Mouse (Mus musculus) stomach, embryonic 16.5 days (tissue): Measurements from ENCODE around the gene Crtap. TPM values are rescaled to one million over a fixed set of nuclear protein-coding genes. Genes with fewer than 3 reads are reported as not detected.
A peak's percentile ranks its signal among the peaks of the same experiment; 100 is the strongest.

Experiments used
- ATAC-seq: fragments of 200-750 bp; cut with Nextera tagmentation; 2 replicates; pipeline ENCODE4 v1.8.0; 2017; ENCODE audit warnings: moderate number of reproducible peaks, moderate TSS enrichment; ENCODE audit not compliant: insufficient read depth, low FRiP score
- H3K27ac ChIP-seq: fragments of 300-500 bp; sonication (generic); 2 replicates; pipeline ENCODE4 v1.5.1; 2014; ENCODE audit warnings: low read length
- H3K27me3 ChIP-seq: fragments of 300-500 bp; sonication (generic); 2 replicates; pipeline ENCODE4 v1.6.1; 2014; ENCODE audit warnings: low read length, control low read depth, mixed read lengths; ENCODE audit not compliant: control insufficient read depth, insufficient read depth
- H3K36me3 ChIP-seq: fragments of 300-500 bp; sonication (generic); 2 replicates; pipeline ENCODE4 v1.6.1; 2014; ENCODE audit warnings: low read length; ENCODE audit not compliant: control insufficient read depth, insufficient read depth
- H3K4me1 ChIP-seq: fragments of 300-500 bp; sonication (generic); 2 replicates; pipeline ENCODE4 v1.6.1; 2014; ENCODE audit warnings: low read length, control low read depth, mixed read lengths; ENCODE audit not compliant: control insufficient read depth, insufficient read depth
- H3K4me2 ChIP-seq: fragments of 300-500 bp; sonication (generic); 2 replicates; pipeline ENCODE4 v1.6.1; 2014; ENCODE audit warnings: low read depth, low read length, mixed read lengths
- H3K4me3 ChIP-seq: fragments of 300-500 bp; sonication (generic); replicated peaks from 2 replicates; pipeline ENCODE4 v1.5.1; 2014; ENCODE audit warnings: mild to moderate bottlenecking, low read length
- H3K9ac ChIP-seq: fragments of 300-500 bp; sonication (generic); 2 replicates; pipeline ENCODE4 v1.6.1; 2014; ENCODE audit warnings: low read length
- H3K9me3 ChIP-seq: fragments of 300-500 bp; sonication (generic); replicated peaks from 2 replicates; pipeline ENCODE4 v1.6.1; 2016; ENCODE audit warnings: low read length, control low read depth; ENCODE audit not compliant: control insufficient read depth
- WGBS: fragments of 180-500 bp; shearing (Covaris S2); extraction: QIAGEN DNeasy Blood & Tissue Kit; methylation state at CpG from one replicate; pipeline ENCODE4 v1.1.7; 2014; 5-methylcytosine and 5-hydroxymethylcytosine counted together
- polyA plus RNA-seq: library from polyadenylated mRNA; unstranded; fragments of >200 nt; fragmentation: Nextera tagmentation; extraction: Ambion mirVana; gene quantifications from 2 replicates; pipeline ENCODE4 v1.2.1, GENCODE M21; 2015

Gene Crtap
- polyA plus RNA-seq, 1 experiment from 2014 or later: 107 TPM

DNA sequence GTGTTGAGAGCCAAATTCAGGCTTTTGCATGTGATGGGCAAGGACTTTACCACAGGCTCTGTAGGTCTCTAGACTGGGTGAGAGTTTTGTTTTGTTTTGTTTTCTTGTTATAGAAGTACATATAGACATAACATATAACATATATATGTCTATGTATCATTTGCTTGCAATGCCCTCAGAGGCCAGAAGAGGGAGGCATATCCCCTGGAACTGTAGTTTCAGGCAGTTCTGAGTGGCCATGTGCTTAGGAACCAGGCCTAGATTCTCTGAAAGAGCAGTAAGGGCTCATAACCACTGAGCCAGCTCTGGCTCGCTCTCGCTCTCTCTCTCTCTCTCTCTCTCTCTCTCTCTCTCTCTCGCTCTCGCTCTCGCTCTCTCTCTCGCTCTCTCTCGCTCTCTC, 27.7 kb upstream of the Crtap start:
- no peak overlapping the region for H3K27ac ChIP-seq
- WGBS: 91% methylated on average over 7 of the region's 7 CpGs
- ATAC-seq: no peak

DNA sequence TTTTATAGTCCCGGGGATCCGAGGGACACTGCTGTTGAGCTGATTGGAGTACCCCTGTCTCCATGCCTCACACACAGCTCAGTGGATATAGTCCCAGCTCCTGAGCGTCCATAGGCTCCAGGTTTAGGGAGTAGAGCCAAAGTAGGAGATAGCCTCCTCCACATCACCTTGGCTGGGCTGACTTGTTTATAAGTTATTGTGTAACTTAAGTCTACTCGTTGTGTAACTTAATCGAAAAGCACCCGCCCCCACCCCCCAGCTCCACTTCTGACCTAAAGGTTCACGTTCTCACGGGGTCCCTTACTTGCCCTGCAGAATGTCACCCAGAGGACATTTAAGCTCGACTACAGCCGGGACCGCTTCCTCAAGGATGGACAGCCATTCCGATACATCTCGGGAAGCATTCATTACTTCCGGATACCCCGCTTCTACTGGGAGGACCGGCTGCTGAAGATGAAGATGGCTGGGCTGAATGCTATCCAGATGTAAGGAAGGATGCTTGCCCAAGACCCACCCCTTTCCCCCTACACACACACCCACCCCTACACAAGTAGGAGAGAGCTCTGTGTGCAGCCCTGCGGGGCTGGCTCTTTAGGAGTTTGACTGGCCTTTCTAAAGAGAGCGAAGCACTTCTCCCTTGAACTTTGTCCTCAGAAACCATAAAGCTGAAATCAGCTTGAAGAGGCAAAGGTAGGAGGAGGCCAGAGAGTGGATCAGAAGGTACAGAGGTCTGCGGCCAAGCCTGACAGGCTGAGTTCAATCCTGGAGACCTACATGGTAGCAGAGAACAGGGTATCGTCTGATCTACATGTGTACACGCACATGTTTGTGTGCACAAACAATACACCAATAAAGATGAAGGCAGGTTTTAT, 26.4 kb upstream of the Crtap start:
- H3K36me3 ChIP-seq: peaks cover 2% of the 10 kb centered on the region; the same call in 1 of the 2 replicates
- 86% methylated on average over 21 of the region's 21 CpGs for WGBS
- no peaks in the 10 kb centered on the region for H3K27me3 ChIP-seq
- ATAC-seq: no peak
- H3K4me3 ChIP-seq: no peak overlapping the region
- H3K9me3 ChIP-seq: no peaks in the 10 kb centered on the region
- H3K4me2 ChIP-seq: no peak overlapping the region
- no peak overlapping the region for H3K9ac ChIP-seq
- H3K27ac ChIP-seq: no peak overlapping the region
- H3K4me1 ChIP-seq: no peaks in the 10 kb centered on the region

More for the DNA sequence above, 27.7 kb upstream of the Crtap start:
- Histone ChIP-seq H3K9ac (no peak overlapping the region), H3K36me3 (no peaks in the 10 kb centered on the region), H3K27me3 (no peaks in the 10 kb centered on the region), H3K4me2 (no peak overlapping the region), H3K4me3 (no peak overlapping the region), H3K4me1 (no peaks in the 10 kb centered on the region), H3K9me3 (no peaks in the 10 kb centered on the region)

DNA sequence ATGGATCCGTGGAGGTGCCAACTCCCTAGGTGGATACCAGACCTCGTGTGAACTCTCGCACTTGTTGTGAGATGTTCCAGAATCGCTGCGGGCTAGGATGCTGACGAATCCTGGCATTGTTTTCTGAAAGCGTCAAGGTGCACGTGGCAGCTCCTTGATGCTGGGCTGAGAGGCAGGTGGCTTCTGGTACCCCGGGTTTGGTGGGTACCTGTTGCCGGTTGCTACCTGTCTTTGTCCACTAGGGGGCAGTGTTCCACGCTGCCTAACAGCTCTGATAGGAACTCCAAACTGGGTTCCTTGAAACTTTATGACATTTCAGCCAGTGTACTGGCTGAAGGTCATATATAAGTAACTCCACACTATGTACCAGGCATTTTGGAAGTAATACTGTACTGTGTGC, 25.2 kb upstream of the Crtap start:
- WGBS: 23% methylated on average over 11 of the region's 11 CpGs
- Histone ChIP-seq H3K4me3 (no peak overlapping the region), H3K36me3 (peaks cover 6% of the 10 kb centered on the region), H3K9me3 (peaks cover 10% of the 10 kb centered on the region; the same call in 1 of the 2 replicates), H3K9ac (no peak overlapping the region), H3K4me2 (no peak overlapping the region), H3K27me3 (no peaks in the 10 kb centered on the region), H3K4me1 (no peaks in the 10 kb centered on the region), H3K27ac (no peak overlapping the region)
- ATAC-seq: no peak

DNA sequence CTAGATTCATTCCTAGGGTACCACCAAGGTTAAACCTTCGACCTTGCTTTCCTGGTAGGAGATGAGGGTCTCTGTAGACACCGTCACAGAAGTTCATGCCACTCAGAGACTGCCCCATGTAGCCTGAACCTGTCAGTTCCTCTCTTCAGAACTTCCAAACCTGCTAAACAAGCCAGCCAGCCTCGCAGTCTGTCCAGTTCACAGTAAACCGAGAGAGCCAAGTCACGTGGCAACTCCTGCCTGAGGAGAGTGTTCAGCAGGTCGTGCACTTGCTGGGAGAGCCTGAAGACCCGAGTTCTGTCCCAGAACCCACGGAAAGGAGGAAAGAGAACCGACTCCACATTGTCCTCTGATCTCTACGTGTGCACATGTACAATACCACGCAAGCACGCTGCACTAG, 23.4 kb upstream of the Crtap start:
- no peak overlapping the region for H3K27ac ChIP-seq
- no peak for ATAC-seq
- no peak overlapping the region for H3K9ac ChIP-seq
- H3K36me3 ChIP-seq: peaks cover 18% of the 10 kb centered on the region
- H3K4me1 ChIP-seq: no peaks in the 10 kb centered on the region
- 80% methylated on average over 12 of the region's 12 CpGs for WGBS
- H3K27me3 ChIP-seq: no peaks in the 10 kb centered on the region
- H3K4me3 ChIP-seq: no peak overlapping the region
- H3K9me3 ChIP-seq: peaks cover 10% of the 10 kb centered on the region; the same call in 1 of the 2 replicates
- H3K4me2 ChIP-seq: no peak overlapping the region

DNA sequence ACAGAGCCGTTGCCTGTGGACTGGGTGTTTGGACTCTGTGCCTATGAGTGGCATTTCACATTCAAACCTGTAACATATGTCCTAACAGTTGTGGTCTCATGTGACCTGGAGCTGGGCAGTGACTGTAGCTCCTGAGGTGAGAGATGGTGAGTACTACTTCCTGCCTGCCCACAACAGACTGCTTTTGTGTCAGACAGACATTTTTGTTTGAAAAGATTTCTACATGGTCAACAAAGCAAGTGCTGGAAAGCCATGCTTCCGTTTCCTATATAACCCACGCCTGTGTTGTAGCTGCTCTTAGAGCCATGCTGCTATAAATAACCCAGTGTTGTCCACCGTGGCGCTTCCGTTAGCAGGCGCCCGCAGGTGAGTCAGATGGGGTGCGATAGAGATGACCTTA, 21.9 kb upstream of the Crtap start:
- no peaks in the 10 kb centered on the region for H3K27me3 ChIP-seq
- no peaks in the 10 kb centered on the region for H3K4me1 ChIP-seq
- ATAC-seq: no peak
- no peak overlapping the region for H3K4me3 ChIP-seq
- no peak overlapping the region for H3K27ac ChIP-seq
- H3K36me3 ChIP-seq: peaks cover 20% of the 10 kb centered on the region
- no peak overlapping the region for H3K4me2 ChIP-seq
- peaks cover 10% of the 10 kb centered on the region; the same call in 1 of the 2 replicates for H3K9me3 ChIP-seq
- 88% methylated on average over 9 of the region's 9 CpGs for WGBS
- no peak overlapping the region for H3K9ac ChIP-seq

DNA sequence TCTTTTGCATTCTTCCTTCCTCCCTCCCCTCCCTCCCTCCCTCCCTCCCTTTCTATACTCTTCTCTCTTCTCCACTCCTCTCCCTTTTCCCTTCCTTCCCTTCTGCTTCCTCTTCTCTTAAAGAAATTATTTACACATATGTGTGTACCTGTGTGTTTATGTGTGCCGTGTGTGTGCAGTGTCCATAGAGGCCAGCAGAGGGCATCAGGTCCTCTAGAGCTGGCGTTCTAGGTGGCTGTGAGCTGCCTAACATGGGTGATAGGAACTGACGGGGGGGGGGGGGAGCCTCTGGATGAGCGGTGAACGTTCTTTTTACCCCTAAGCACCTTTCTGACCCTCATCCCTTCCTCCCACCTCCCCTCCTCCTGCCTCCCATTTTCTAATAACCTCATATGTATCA, 20.8 kb upstream of the Crtap start:
- WGBS: 88% methylated on average over 5 of the region's 5 CpGs
- no peak for ATAC-seq
- Histone ChIP-seq H3K4me3 (no peak overlapping the region), H3K27me3 (no peaks in the 10 kb centered on the region), H3K9ac (no peak overlapping the region), H3K4me1 (no peaks in the 10 kb centered on the region), H3K9me3 (peaks cover 10% of the 10 kb centered on the region; the same call in 1 of the 2 replicates), H3K4me2 (no peak overlapping the region), H3K27ac (no peak overlapping the region), H3K36me3 (peaks cover 24% of the 10 kb centered on the region)

DNA sequence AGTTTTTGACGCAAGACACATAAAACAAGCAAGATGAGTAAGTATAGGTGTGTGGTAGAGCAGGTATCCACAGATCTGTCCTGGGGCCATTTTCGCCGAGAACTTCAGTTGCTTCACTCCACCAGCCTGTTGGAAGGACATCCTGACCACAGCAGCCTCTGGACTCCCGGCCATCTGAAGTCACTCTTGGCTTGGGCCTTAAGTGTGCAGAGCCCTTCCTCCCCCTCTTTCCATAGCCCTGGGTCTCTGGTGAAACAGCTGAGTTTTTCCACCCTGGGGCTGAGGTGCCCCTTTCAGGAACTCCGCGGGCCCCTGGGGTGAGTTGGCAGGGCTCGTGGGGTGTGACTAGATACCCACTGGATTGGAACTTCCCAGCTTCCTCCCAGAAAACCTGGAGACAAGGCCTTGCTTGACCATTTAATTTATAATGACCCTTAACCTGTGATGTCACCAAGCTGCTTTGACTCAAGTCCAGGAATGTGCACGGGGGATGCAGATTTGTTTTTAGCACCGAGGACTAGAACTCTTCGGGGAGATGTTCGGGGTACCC, 19.9 kb upstream of the Crtap start:
- no peak overlapping the region for H3K4me3 ChIP-seq
- no peak overlapping the region for H3K27ac ChIP-seq
- WGBS: 94% methylated on average over 11 of the region's 11 CpGs
- peaks cover 12% of the 10 kb centered on the region; the same call in 1 of the 2 replicates for H3K9me3 ChIP-seq
- H3K27me3 ChIP-seq: no peaks in the 10 kb centered on the region
- H3K36me3 ChIP-seq: peaks cover 33% of the 10 kb centered on the region
- no peak for ATAC-seq
- no peak overlapping the region for H3K4me2 ChIP-seq
- H3K9ac ChIP-seq: no peak overlapping the region
- no peaks in the 10 kb centered on the region for H3K4me1 ChIP-seq

DNA sequence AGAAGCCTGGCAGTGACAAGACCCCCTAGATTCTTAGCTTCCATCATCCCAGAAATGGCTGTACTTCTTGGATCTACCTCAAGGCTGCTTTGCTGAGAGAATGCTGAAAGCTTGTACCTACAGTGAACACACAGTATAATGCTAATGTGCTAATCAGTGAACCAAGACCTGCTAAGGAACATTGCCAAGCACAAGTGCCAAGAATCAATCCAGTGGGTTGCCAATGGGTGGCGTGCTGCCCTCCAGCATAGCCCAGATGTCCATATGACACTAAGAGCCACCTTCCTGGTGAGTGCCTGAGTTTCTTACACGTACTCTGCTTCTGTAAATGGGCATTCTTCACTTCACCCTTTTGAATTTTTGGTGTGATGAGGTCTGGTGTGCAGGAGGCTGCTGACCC, 17.2 kb upstream of the Crtap start:
- H3K27ac ChIP-seq: no peak overlapping the region
- no peak for ATAC-seq
- no peaks in the 10 kb centered on the region for H3K27me3 ChIP-seq
- no peak overlapping the region for H3K4me2 ChIP-seq
- H3K36me3 ChIP-seq: peaks cover 49% of the 10 kb centered on the region
- H3K9me3 ChIP-seq: peaks cover 24% of the 10 kb centered on the region
- no peaks in the 10 kb centered on the region for H3K4me1 ChIP-seq
- H3K4me3 ChIP-seq: no peak overlapping the region
- no peak overlapping the region for H3K9ac ChIP-seq
- 93% methylated on average over 2 of the region's 2 CpGs for WGBS

DNA sequence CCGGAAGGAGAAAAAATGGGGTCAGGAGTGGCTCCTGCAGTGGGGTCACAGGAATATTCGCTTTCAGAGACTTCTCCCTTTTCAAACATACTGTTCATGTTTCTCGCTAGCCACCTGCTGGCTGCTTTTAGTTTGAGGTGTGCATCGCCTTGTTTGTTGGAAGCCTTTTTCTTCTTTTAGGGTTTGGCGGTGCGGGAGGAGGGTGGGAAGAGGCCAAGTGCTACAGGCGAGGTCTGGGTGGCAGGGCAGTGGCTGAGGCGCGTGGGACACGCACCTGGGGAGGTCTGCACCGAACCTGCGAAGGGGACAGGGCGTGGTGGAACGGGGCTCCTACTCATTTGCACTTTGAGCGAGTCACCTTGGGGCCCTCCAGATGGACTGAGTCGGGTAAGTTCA, 11.2 kb upstream of the Crtap start:
- WGBS: 2% methylated on average over 16 of the region's 16 CpGs
- Histone ChIP-seq H3K27ac (peak overlapping the region; percentile 97), H3K4me1 (peaks cover 12% of the 10 kb centered on the region), H3K4me3 (peak overlapping the region; percentile 93), H3K36me3 (peaks cover 29% of the 10 kb centered on the region), H3K4me2 (peak overlapping the region; percentile 87), H3K27me3 (no peaks in the 10 kb centered on the region), H3K9me3 (peaks cover 14% of the 10 kb centered on the region), H3K9ac (peak overlapping the region; percentile 93)
- peak; percentile 41 for ATAC-seq
